Mouse (Mus musculus) hindbrain, embryonic 15.5 days (tissue): ENCODE data around the gene Rnft2. TPM values are rescaled to one million over a fixed set of nuclear protein-coding genes. Genes with fewer than 3 reads are reported as not detected.

Experiments used
- ATAC-seq: fragments of 200-750 bp; cut with Nextera tagmentation; 2 replicates; pipeline ENCODE4 v1.8.0; 2017; ENCODE audit warnings: low read depth, moderate number of reproducible peaks, moderate TSS enrichment; ENCODE audit not compliant: low FRiP score
- H3K27ac ChIP-seq: fragments of 300-500 bp; sonication (generic); replicated peaks from 2 replicates; pipeline ENCODE4 v1.5.1; 2015; ENCODE audit warnings: mild to moderate bottlenecking, inconsistent platforms
- H3K27me3 ChIP-seq: fragments of 300-500 bp; sonication (generic); 2 replicates; pipeline ENCODE4 v1.6.1; 2015; ENCODE audit warnings: control low read depth, inconsistent platforms
- H3K36me3 ChIP-seq: fragments of 300-500 bp; sonication (generic); 2 replicates; pipeline ENCODE4 v1.6.1; 2015; ENCODE audit warnings: control low read depth, inconsistent platforms
- H3K4me1 ChIP-seq: fragments of 300-500 bp; sonication (generic); replicated peaks from 2 replicates; pipeline ENCODE4 v1.6.1; 2015; ENCODE audit warnings: control low read depth, inconsistent platforms
- H3K4me2 ChIP-seq: fragments of 300-500 bp; sonication (generic); 2 replicates; pipeline ENCODE4 v1.6.1; 2015; ENCODE audit warnings: moderate library complexity, mild to moderate bottlenecking, inconsistent platforms
- H3K4me3 ChIP-seq: fragments of 300-500 bp; sonication (generic); 2 replicates; pipeline ENCODE4 v1.5.1; 2015; ENCODE audit warnings: mild to moderate bottlenecking, inconsistent platforms
- H3K9ac ChIP-seq: fragments of 300-500 bp; sonication (generic); 2 replicates; pipeline ENCODE4 v1.6.1; 2015; ENCODE audit warnings: inconsistent platforms
- H3K9me3 ChIP-seq: fragments of 300-500 bp; sonication (generic); 2 replicates; pipeline ENCODE4 v1.6.1; 2016; ENCODE audit warnings: control low read depth, inconsistent platforms
- WGBS: fragments of 180-500 bp; shearing (Covaris S2); methylation state at CpG from one replicate; pipeline ENCODE4 v1.1.7; 2015; 5-methylcytosine and 5-hydroxymethylcytosine counted together
- polyA plus RNA-seq: library from polyadenylated mRNA; unstranded; fragments of >200 nt; fragmentation: Nextera tagmentation; extraction: Ambion mirVana; gene quantifications from 2 replicates; pipeline ENCODE4 v1.2.1, GENCODE M21; 2015

The Rnft2 gene
- polyA plus RNA-seq, result 12.3 and 13.6 TPM in 2 replicates

DNA sequence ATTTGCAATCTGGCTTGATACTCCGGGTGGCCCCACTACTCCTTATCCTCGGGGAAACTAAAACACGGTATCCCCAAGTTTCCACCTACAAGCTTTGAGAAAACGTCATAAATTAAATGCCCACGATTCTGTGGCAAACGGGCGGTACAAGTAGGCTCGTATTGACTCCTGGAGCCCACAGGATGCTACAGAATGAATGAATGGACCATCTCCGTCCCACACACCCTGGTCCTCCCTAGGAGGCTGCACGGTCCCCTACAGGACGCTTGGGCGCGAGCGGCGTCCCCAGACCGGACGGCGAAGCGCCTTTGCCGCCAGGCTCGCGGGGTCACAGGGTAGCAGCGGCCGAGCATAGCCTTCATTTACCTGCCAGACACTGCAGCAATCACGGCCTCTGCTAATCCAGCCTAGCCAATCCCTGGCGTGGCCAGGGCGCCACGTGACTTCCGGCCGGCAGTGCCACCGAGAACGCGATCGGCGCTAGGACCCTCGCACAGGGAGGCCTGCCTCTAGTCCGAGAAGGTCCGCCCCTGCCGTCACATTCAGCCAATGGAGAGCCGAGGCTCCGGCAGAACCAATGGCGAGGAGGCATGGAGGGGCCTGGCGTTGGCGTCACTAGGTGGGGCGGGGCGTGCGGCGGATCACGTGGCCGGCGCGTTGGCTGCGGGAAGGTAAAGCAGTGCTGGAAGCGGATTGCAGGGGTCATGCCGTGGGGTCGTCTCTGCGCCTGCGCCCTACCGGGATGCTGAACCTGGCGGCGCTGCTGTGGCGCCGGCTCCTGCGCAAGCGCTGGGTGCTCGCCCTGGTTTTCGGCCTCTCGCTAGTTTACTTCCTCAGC, at the start of gene Rnft2, which contains the start of gene 2410131K14Rik:
Gene Rnft2 (minus strand): TSS at position 511 of the 838 bp plus-strand sequence.
Gene 2410131K14Rik (plus strand): TSS at position 622 of the 838 bp plus-strand sequence.
- H3K9me3 ChIP-seq, result no peaks in the 10 kb centered on the region
- H3K27me3 ChIP-seq, result no peaks in the 10 kb centered on the region
- H3K4me1 ChIP-seq, result peaks cover 28% of the 10 kb centered on the region
- peak within 1 kb of the TSS; percentile 78 for H3K9ac ChIP-seq
- H3K4me3 ChIP-seq, result peak within 1 kb of the TSS; percentile 61
- peaks cover 10% of the 10 kb centered on the region for H3K36me3 ChIP-seq
- WGBS, result under 1% methylated on average over 68 of the region's 68 CpGs
- peak; percentile 100 for ATAC-seq
- H3K27ac ChIP-seq, result peak within 1 kb of the TSS; percentile 87
- H3K4me2 ChIP-seq, result peak within 1 kb of the TSS; percentile 88

GRCm38 (mm10) chr5:118294086-118294864, 49.4 kb upstream of the Rnft2 start:
- Histone ChIP-seq H3K9ac (no peak overlapping the region), H3K9me3 (no peaks in the 10 kb centered on the region), H3K4me1 (peaks cover 20% of the 10 kb centered on the region), H3K36me3 (no peaks in the 10 kb centered on the region), H3K4me3 (no peak overlapping the region), H3K27ac (peak overlapping the region; percentile 76), H3K27me3 (no peaks in the 10 kb centered on the region), H3K4me2 (peak overlapping the region; percentile 32)
- ATAC-seq, result peak; percentile 90
- WGBS, result 30% methylated on average over 23 of the region's 23 CpGs

DNA sequence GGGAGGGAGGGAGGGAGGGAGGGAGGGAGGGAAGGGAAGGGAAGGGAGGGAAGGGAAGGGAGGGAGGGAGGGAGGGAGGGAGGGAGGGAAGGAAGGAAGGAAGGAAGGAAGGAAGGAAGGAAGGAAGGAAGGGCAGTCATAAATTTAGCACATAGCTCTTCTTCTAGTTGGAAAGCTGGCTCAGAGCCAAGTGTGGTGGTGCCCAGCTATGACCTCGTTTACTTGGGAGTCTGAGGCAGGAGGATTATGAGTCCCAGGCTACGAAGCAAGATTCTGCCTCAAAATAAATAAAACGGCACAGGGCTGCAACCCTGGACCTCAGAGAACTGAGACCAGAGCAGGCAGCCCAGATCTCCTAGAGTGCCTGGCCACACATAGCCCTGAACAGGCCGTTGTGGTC, 47.6 kb upstream of the Rnft2 start:
- no peak overlapping the region for H3K4me2 ChIP-seq
- H3K36me3 ChIP-seq, result no peaks in the 10 kb centered on the region
- ATAC-seq, result no peak
- 62% methylated on average over 4 of the region's 4 CpGs for WGBS
- H3K27ac ChIP-seq, result no peak overlapping the region
- no peak overlapping the region for H3K9ac ChIP-seq
- H3K9me3 ChIP-seq, result no peaks in the 10 kb centered on the region
- H3K4me3 ChIP-seq, result no peak overlapping the region
- peaks cover 10% of the 10 kb centered on the region for H3K4me1 ChIP-seq
- no peaks in the 10 kb centered on the region for H3K27me3 ChIP-seq

GRCm38 (mm10) chr5:118291453-118291852, 46.5 kb upstream of the Rnft2 start:
- ATAC-seq, result no peak
- H3K4me2 ChIP-seq, result no peak overlapping the region
- WGBS, result 95% methylated on average over 4 of the region's 4 CpGs

GRCm38 (mm10) chr5:118277741-118278495, 33.0 kb upstream of the Rnft2 start:
- H3K4me1 ChIP-seq, result peaks cover 33% of the 10 kb centered on the region
- no peak overlapping the region for H3K9ac ChIP-seq
- no peak overlapping the region for H3K27ac ChIP-seq
- H3K9me3 ChIP-seq, result no peaks in the 10 kb centered on the region
- no peaks in the 10 kb centered on the region for H3K27me3 ChIP-seq
- ATAC-seq, result no peak
- WGBS, result 92% methylated on average over 18 of the region's 18 CpGs
- H3K4me3 ChIP-seq, result no peak overlapping the region
- no peak overlapping the region for H3K4me2 ChIP-seq
- H3K36me3 ChIP-seq, result no peaks in the 10 kb centered on the region

More at GRCm38 (mm10) chr5:118291453-118291852, 46.5 kb upstream of the Rnft2 start:
- Histone ChIP-seq H3K27ac (no peak overlapping the region), H3K9ac (no peak overlapping the region), H3K9me3 (no peaks in the 10 kb centered on the region), H3K27me3 (no peaks in the 10 kb centered on the region), H3K36me3 (no peaks in the 10 kb centered on the region), H3K4me1 (peaks cover 6% of the 10 kb centered on the region; the same call in 1 of the 2 replicates), H3K4me3 (no peak overlapping the region)

DNA sequence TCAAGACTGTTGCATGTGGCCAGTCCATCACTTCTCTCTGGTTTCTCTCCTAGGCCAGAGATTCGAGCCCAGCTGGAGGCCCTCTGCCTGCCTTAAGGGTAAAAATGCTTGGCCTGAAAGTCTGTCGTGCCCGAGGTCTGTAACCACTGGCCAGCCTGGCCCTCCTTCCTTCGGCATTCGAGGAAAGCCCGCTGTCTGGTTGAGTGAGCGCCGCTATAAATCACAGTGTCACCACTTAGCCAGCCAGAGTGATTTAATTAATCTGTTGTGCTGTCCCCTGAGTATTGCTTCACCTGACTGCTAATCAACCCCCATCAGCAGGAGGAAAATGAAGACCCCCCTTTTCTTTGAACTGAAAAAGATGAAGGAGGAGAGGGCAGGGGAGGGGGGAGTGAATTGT, 31.8 kb upstream of the Rnft2 start:
- H3K9ac ChIP-seq, result no peak overlapping the region
- H3K27ac ChIP-seq, result no peak overlapping the region
- peaks cover 33% of the 10 kb centered on the region for H3K4me1 ChIP-seq
- no peak overlapping the region for H3K4me3 ChIP-seq
- no peaks in the 10 kb centered on the region for H3K36me3 ChIP-seq
- no peak for ATAC-seq
- no peaks in the 10 kb centered on the region for H3K27me3 ChIP-seq
- 12% methylated on average over 8 of the region's 8 CpGs for WGBS
- no peak overlapping the region for H3K4me2 ChIP-seq
- no peaks in the 10 kb centered on the region for H3K9me3 ChIP-seq

DNA sequence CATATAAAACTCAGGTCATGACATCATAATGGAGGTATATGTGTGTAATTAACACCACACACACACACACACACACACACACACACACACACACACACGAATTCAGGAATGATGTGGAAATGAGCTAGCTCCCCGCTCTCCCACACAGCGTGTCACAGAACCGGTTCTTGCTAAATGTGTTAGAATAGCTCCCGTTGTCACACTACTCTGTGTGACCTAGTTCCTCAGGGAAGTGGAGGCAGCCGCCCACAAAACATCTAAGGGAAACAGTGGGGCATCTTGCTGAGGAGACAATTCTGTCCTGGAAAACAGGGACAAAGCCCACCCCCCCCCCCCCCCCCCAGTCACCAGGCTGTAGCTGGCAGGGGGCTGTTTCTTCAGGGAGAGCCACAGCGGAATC, 31.4 kb upstream of the Rnft2 start:
- Histone ChIP-seq H3K27ac (no peak overlapping the region), H3K4me1 (peaks cover 33% of the 10 kb centered on the region), H3K27me3 (no peaks in the 10 kb centered on the region), H3K36me3 (no peaks in the 10 kb centered on the region), H3K4me3 (no peak overlapping the region), H3K9ac (no peak overlapping the region), H3K9me3 (no peaks in the 10 kb centered on the region), H3K4me2 (no peak overlapping the region)
- WGBS, result 28% methylated on average over 7 of the region's 7 CpGs
- ATAC-seq, result no peak

DNA sequence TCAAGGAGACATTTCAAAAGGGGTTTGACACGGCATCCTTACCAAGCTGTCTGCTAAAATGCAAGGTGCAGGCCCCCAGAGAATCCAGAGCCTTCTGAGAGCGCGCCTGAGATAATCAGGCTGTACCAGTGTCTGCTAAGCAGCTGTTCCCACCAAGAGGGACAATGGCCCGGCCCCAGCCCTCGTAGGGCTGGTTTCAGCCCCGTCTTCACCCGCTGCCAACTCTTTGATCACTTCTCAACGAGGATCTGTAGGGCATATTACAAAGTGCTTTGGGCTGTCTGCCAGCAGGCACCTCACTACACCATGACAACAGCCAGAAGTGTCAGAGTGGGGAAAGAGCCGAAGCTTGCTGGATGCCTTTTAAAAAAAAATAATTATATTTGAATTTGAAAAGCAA, 29.6 kb upstream of the Rnft2 start:
- Histone ChIP-seq H3K36me3 (no peaks in the 10 kb centered on the region), H3K27me3 (no peaks in the 10 kb centered on the region), H3K9me3 (no peaks in the 10 kb centered on the region), H3K27ac (0 out of 2 replicates have a peak overlapping the region, but pooled peaks have one; percentile 0), H3K4me1 (peaks cover 34% of the 10 kb centered on the region), H3K9ac (no peak overlapping the region), H3K4me2 (peak overlapping the region; percentile 20), H3K4me3 (no peak overlapping the region)
- ATAC-seq, result peak; percentile 78
- WGBS, result 13% methylated on average over 9 of the region's 9 CpGs

- H3K4me1 ChIP-seq, result peaks cover 43% of the 10 kb centered on the region
- no peak overlapping the region for H3K27ac ChIP-seq
- H3K9me3 ChIP-seq, result no peaks in the 10 kb centered on the region
Observed at GRCm38 (mm10) chr5:118273446-118273845, 28.5 kb upstream of the Rnft2 start.

DNA sequence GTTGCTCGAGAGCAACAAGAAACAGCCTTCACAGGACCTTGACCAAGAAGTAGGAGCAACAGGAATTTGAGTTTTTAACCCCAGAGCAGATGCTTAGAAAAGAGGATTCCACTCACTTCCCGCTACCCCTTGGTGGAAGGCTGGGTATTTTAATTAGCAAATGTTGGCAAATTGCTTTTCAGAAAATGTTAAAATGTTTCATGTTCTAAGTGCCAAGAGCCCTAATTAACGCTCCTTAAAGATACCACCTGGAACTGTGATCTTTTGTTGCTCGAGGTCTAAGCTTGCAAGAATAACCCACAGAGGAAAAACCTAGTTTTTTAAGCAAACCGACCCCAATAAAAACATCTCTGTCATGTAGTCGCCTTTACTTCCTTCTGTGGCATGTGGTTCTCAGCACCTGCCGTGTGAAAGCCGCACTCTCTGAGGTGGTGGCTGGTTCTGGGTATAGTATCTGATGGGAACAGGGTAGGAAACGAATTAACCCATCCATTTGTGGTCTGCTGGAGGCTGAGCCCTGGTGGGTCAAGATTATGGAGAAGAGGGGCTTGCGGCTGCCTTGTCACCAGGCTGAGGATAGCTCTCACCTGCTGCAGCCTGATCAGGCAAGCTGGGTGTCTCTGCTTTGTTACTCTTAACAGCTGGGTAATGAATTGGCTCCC, 26.7 kb upstream of the Rnft2 start:
- 72% methylated on average over 10 of the region's 10 CpGs for WGBS
- no peak overlapping the region for H3K4me3 ChIP-seq
- no peak overlapping the region for H3K4me2 ChIP-seq

More at GRCm38 (mm10) chr5:118273446-118273845, 28.5 kb upstream of the Rnft2 start:
- no peak overlapping the region for H3K9ac ChIP-seq
- 50% methylated on average over 7 of the region's 7 CpGs for WGBS
- H3K36me3 ChIP-seq, result no peaks in the 10 kb centered on the region
- H3K4me3 ChIP-seq, result no peak overlapping the region
- H3K27me3 ChIP-seq, result no peaks in the 10 kb centered on the region
- no peak for ATAC-seq
- H3K4me2 ChIP-seq, result no peak overlapping the region

DNA sequence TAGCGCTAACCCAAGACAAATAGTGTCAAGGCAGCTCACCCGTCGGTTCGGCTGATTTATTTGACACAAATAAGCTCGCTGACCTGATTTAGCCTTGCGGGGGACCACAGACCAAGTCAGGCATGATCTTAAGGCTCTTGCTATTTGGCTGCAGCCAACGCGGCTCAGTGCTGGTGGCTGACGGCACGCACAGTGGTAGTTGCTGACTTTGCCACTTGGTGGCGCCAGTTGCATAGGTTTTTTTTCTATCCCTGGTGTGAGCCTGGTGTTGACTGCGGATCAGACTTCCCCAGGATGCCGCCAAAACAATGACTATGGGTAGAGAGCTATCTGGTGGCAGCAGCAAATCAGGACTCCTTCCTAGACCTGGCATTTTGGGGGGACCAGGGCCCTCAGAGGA, 24.1 kb upstream of the Rnft2 start:
- Histone ChIP-seq H3K36me3 (no peaks in the 10 kb centered on the region), H3K27me3 (0 out of 2 replicates have a peak, but pooled peaks cover 5% of the 10 kb centered on the region), H3K4me2 (peak overlapping the region; percentile 55), H3K27ac (no peak overlapping the region), H3K4me3 (peak overlapping the region; percentile 22), H3K9ac (peak overlapping the region; percentile 27; the same call in 1 of the 2 replicates), H3K4me1 (peaks cover 11% of the 10 kb centered on the region), H3K9me3 (no peaks in the 10 kb centered on the region)
- peak; percentile 72 for ATAC-seq
- WGBS, result 1% methylated on average over 13 of the region's 13 CpGs

More for the DNA sequence above, 26.7 kb upstream of the Rnft2 start:
- Histone ChIP-seq H3K36me3 (no peaks in the 10 kb centered on the region), H3K9ac (no peak overlapping the region), H3K27me3 (0 out of 2 replicates have a peak, but pooled peaks cover 5% of the 10 kb centered on the region), H3K4me1 (peaks cover 35% of the 10 kb centered on the region), H3K27ac (no peak overlapping the region), H3K9me3 (no peaks in the 10 kb centered on the region)
- ATAC-seq, result no peak
